Comparison of ENCODE assay signal across 8 mouse cellular contexts in the genomic region with DNA sequence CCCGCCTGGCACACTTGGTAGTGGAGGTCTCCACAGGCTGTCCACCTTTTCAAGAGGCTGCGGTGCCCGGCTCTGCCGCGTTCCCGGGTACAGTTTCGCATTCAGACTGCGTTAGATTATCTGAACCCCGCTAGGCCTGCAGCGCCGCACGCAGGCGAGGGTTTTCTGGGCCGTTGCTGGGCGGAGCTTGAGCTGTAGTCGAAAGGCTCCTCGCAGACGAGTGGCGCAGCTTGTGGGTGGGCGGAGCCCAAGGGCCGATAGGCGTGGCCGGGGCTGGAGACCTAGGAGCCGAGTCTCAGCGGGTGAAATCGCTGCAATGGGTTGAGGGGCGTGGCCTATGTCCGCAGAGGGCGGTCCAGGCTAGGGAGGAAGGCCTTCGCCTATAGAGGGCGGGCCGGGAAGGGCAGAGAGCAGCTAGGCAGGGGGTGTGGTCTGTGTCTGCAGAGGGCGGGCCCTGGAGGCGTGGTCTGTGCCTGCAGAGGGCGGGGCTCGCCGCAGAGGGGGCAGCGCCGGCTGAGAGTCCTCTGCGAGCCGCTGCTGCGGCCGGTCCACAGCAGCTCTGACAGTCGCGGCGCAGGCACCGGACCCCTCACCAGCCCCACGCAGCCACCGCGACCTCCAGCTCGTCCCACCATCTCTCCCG. TPM values are rescaled to one million over a fixed set of nuclear protein-coding genes. Genes with fewer than 3 reads are reported as not detected.
DNase-seq lines count a peak whose midpoint lies in the region; ATAC-seq lines count a peak whose summit lies in the region.

No protein-coding gene starts in this region.

- no peaks in the 10 kb centered on the region for H3K9me3 ChIP-seq in intestine, embryonic 15.5 days
- no peaks in the 10 kb centered on the region for H3K9me3 ChIP-seq in midbrain, embryonic 10.5 days (replicated peaks)

- peak; percentile 98 for ATAC-seq in intestine, embryonic 15.5 days

- H3K9ac ChIP-seq in intestine, embryonic 15.5 days = peak overlapping the region; percentile 82

- whole genome bisulfite sequencing in intestine, embryonic 15.5 days = under 1% methylated on average over 43 of the region's 52 CpGs
- under 1% methylated on average over 52 of the region's 52 CpGs for WGBS in midbrain, embryonic 10.5 days

- peaks cover 27% of the 10 kb centered on the region for H3K4me1 ChIP-seq in intestine, embryonic 15.5 days (replicated peaks)
- peaks cover 51% of the 10 kb centered on the region for H3K4me1 ChIP-seq in midbrain, embryonic 10.5 days

- intact Hi-C loops in gastrocnemius, postnatal 36 days (cut with DNase I) = loop anchor here (2.0 to 5.0 kb wide), 3 partner anchors 38 to 103 kb away; no protein-coding TSS in a partner anchor
- intact Hi-C loops in left cerebral cortex, postnatal 25 days (cut with DNase I) = loop anchor here (2.0 to 5.0 kb wide), 3 partner anchors 35 to 103 kb away; no protein-coding TSS in a partner anchor

- peak overlapping the region; percentile 94 for H3K4me2 ChIP-seq in intestine, embryonic 15.5 days (replicated peaks)

- H3K4me3 ChIP-seq in intestine, embryonic 15.5 days (replicated peaks) = peak overlapping the region; percentile 78
- H3K4me3 ChIP-seq in midbrain, embryonic 10.5 days = peak overlapping the region; percentile 69

- peak overlapping the region; percentile 83 for H3K27ac ChIP-seq in intestine, embryonic 15.5 days
- peak overlapping the region; percentile 84 for H3K27ac ChIP-seq in midbrain, embryonic 10.5 days (replicated peaks)

- H3K27me3 ChIP-seq in intestine, embryonic 15.5 days (replicated peaks) = no peaks in the 10 kb centered on the region
- H3K27me3 ChIP-seq in midbrain, embryonic 10.5 days (ENCODE audit: low read depth, poor library complexity, severe bottlenecking) = peaks cover 43% of the 10 kb centered on the region

- DNase-seq in adrenal gland, adult 2 months = peak; percentile 100
- DNase-seq in embryo, embryonic 11.5 days (ENCODE audit: low read depth, low spot score) = peak; percentile 99
- DNase-seq in gastrocnemius, postnatal 36 days = peak; percentile 97 to 100
- DNase-seq in left cerebral cortex, postnatal 25 days (ENCODE audit: low spot score in 2 of 2) = peak; percentile 96 to 99
- peak; percentile 100 for DNase-seq in midbrain, embryonic 10.5 days (ENCODE audit: low spot score)
- DNase-seq in right cerebral cortex, postnatal 4 days = peak; percentile 94
- no peak for DNase-seq in MN1 (ENCODE audit: low spot score)

- no peaks in the 10 kb centered on the region for H3K36me3 ChIP-seq in intestine, embryonic 15.5 days
- no peaks in the 10 kb centered on the region for H3K36me3 ChIP-seq in midbrain, embryonic 10.5 days

RNA-seq across cellular contexts. Expression of a gene that starts 28.7 kb away (rescaled TPM):
- total RNA-seq in adrenal gland, adult 2 months (2021) = under 1 TPM in 1 of 2 experiments, not detected in 1; 0.09 TPM
- polyA plus RNA-seq in adrenal gland, adult 2 months (2012; rRNA removed) = 0.03 and 0.10 TPM in 2 replicates
- total RNA-seq in gastrocnemius, postnatal 36 days (2021) = not detected
- polyA plus RNA-seq in intestine, embryonic 15.5 days (2015; fragmentation: Nextera tagmentation; extraction: Ambion mirVana) = not detected in 2 replicates
- not detected for total RNA-seq in left cerebral cortex, postnatal 25 days (2021)
- polyA plus RNA-seq in midbrain, embryonic 10.5 days (2016; fragmentation: Nextera tagmentation; extraction: Ambion mirVana) = not detected in 2 replicates

RNA-seq across cellular contexts. Expression of a gene that starts 43.9 kb away (rescaled TPM):
- total RNA-seq in adrenal gland, adult 2 months (2021) = 10 to 100 TPM; 11.5 to 13.2 TPM
- polyA plus RNA-seq in adrenal gland, adult 2 months (2012; rRNA removed) = 6.3 and 6.4 TPM in 2 replicates
- 1 to 10 TPM; 2.0 to 2.1 TPM for total RNA-seq in gastrocnemius, postnatal 36 days (2021)
- polyA plus RNA-seq in intestine, embryonic 15.5 days (2015; fragmentation: Nextera tagmentation; extraction: Ambion mirVana) = 2.9 and 3.2 TPM in 2 replicates
- 10 to 100 TPM; 15.9 to 17.2 TPM for total RNA-seq in left cerebral cortex, postnatal 25 days (2021)
- 3.3 and 3.5 TPM in 2 replicates for polyA plus RNA-seq in midbrain, embryonic 10.5 days (2016; fragmentation: Nextera tagmentation; extraction: Ambion mirVana)

RNA-seq across cellular contexts. Expression of a gene that starts 48.4 kb away (rescaled TPM):
- 100 to 1,000 TPM in 1 of 2 experiments, 10 to 100 TPM in 1; 77.6 to 145 TPM for total RNA-seq in adrenal gland, adult 2 months (2021)
- polyA plus RNA-seq in adrenal gland, adult 2 months (2012; rRNA removed) = 221 and 280 TPM in 2 replicates
- 10 to 100 TPM; 63.9 to 75.8 TPM for total RNA-seq in gastrocnemius, postnatal 36 days (2021)
- polyA plus RNA-seq in intestine, embryonic 15.5 days (2015; fragmentation: Nextera tagmentation; extraction: Ambion mirVana) = 14.4 and 17.1 TPM in 2 replicates
- total RNA-seq in left cerebral cortex, postnatal 25 days (2021) = 10 to 100 TPM; 15.9 to 17.3 TPM
- polyA plus RNA-seq in midbrain, embryonic 10.5 days (2016; fragmentation: Nextera tagmentation; extraction: Ambion mirVana) = 21.3 and 24.2 TPM in 2 replicates

Comparison
In these comparisons a context has a peak if more than half of its experiments do, and no peak if none do; other contexts are left out.
1. RNA of a gene that starts 43.9 kb away (total RNA-seq): 15.9 to 17.2 TPM in left cerebral cortex, postnatal 25 days and 11.5 to 13.2 TPM in adrenal gland, adult 2 months; 2.0 to 2.1 TPM in gastrocnemius, postnatal 36 days; every median in the first group is over 4 times any median in the second.